In genomic region chr11:29428774-29429173, GRCm38 (mm10) we compare ENCODE assay signal across 9 mouse cellular contexts. TPM values are rescaled to one million over a fixed set of nuclear protein-coding genes. Genes with fewer than 3 reads are reported as not detected.
DNase-seq lines count a peak whose midpoint lies in the region; ATAC-seq and TF ChIP-seq lines count a peak whose summit lies in the region.
"Had no signal": no experiment of that assay in that cellular context is flagged by ENCODE, and none has a peak within 500 bp of the region (broad histone marks: within the 10 kb centered on the region; RNA-seq: fewer than 3 reads in every experiment).

No protein-coding gene starts in this region.

- H3K4me3 ChIP-seq in lung, adult 2 months (replicated peaks; ENCODE audit: extremely low read depth, low read depth, low read length) = no peak overlapping the region
- no peak overlapping the region; the same call in 1 of the 2 replicates for H3K4me3 ChIP-seq in layer of hippocampus, adult 2 months
- H3K4me3 ChIP-seq: liver, embryonic 15.5 days had no signal

- WGBS in lung, adult 2 months = 61% methylated on average over 3 of the region's 3 CpGs

- no peaks in the 10 kb centered on the region for H3K4me1 ChIP-seq in lung, adult 2 months (ENCODE audit: control insufficient read depth, insufficient read depth, low read length)
- H3K4me1 ChIP-seq: liver, embryonic 15.5 days had no signal

- peak; percentile 78 for ATAC-seq in megakaryocyte-erythroid progenitor cell, adult 5-6 weeks (replicated peaks; ENCODE audit: low FRiP score, low TSS enrichment, poor library complexity, severe bottlenecking)
- no peak for ATAC-seq in activated CD4-positive, CD25-positive, alpha-beta regulatory T cell, adult 4 months

- DNase-seq in adrenal gland, adult (ENCODE audit: inconsistent age in 2 of 2, low spot score in 1 of 2) = peak; percentile 69 to 83
- no peak for DNase-seq in adrenal gland, postnatal 4 days (ENCODE audit: low spot score in 2 of 2)
- peak; percentile 7 to 10 for DNase-seq in lung, adult 18-20 months
- DNase-seq in lung, adult 2 months = no peak
- DNase-seq in layer of hippocampus, adult 2 months (ENCODE audit: low spot score in 2 of 2) = peak; percentile 72 to 87
- no peak for DNase-seq in neural tube, embryonic 10.5 days (ENCODE audit: extremely low spot score, low spot score)

- peak overlapping the region; percentile 85 for H3K27ac ChIP-seq in layer of hippocampus, adult 2 months
- H3K27ac ChIP-seq: liver, embryonic 15.5 days had no signal

- no peak for TF ChIP-seq CTCF in lung, adult 2 months (IDR thresholded peaks at IDR 0.05; ENCODE audit: insufficient read depth, low read length)
- no peak for TF ChIP-seq CTCF in layer of hippocampus, adult 2 months (conservative IDR thresholded peaks at IDR 0.05)

- TF ChIP-seq POLR2A in lung, adult 2 months (IDR thresholded peaks at IDR 0.05; ENCODE audit: borderline replicate concordance, extremely low read depth, low read depth, low read length) = no peak

RNA-seq across cellular contexts. Expression of gene Ccdc88a, which starts 55.3 kb away (rescaled TPM):
- total RNA-seq in adrenal gland, postnatal 4 days (2021) = 10 to 100 TPM; 26.4 to 26.9 TPM
- 2.0 and 2.3 TPM in 2 replicates for polyA plus RNA-seq in lung, adult 2 months (2012; rRNA removed)
- total RNA-seq in layer of hippocampus, adult 2 months (2021) = 10 to 100 TPM; 62.8 to 69.3 TPM
- total RNA-seq in megakaryocyte-erythroid progenitor cell, adult 5-6 weeks (2014; fragmentation: Nextera tagmentation) = 24.7 and 30.4 TPM in 2 replicates
- 49.5 and 53.0 TPM in 2 replicates for total RNA-seq in megakaryocyte-erythroid progenitor cell, adult 5-6 weeks (2017)
- under 1 TPM; 0.51 to 0.63 TPM for polyA plus RNA-seq in activated CD4-positive, CD25-positive, alpha-beta regulatory T cell, adult 4 months (2017; shearing (Covaris generic))

Comparison
In these comparisons a context has a peak if more than half of its experiments do, and no peak if none do; other contexts are left out.
1. DNase-seq: peak in adrenal gland, adult (2 of 2), lung, adult 18-20 months (2 of 2) and layer of hippocampus, adult 2 months (2 of 2); none in adrenal gland, postnatal 4 days (0 of 2), lung, adult 2 months (single experiment) and neural tube, embryonic 10.5 days (single experiment).